Comparison of ENCODE assay signal across 22 mouse cellular contexts in the genomic region with DNA sequence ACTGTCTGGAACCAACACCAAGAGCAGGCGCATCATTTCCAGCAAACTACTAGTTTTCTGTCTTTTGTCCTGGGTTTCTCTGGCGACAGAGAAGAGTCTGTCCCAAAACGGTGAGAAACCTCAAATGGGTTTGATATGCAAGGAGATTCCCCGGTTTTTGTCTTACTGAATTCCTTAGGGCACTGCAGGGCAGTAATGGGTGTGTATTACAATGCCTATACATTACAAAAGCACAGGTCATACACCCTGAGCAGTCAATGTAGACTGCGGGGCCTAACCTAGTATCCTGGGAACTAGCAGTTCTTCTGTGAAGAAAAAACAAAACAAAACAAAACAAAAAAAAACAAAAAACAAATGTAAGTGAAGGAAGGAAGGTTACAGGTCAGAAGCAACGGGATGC.
A peak's percentile ranks its signal among the peaks of the same experiment; 100 is the strongest.
DNase-seq lines count a peak whose midpoint lies in the region; ATAC-seq and TF ChIP-seq lines count a peak whose summit lies in the region.
"Had no signal": no experiment of that assay in that cellular context is flagged by ENCODE, and none has a peak within 500 bp of the region (broad histone marks: within the 10 kb centered on the region; RNA-seq: fewer than 3 reads in every experiment).

No protein-coding gene starts in this region.

- in situ Hi-C loops in ES-E14 (cut with MboI; ENCODE audit: low sequenced_read_pairs in 2 of 2, unreplicated experiment in 2 of 2) = no loop called here

- no peaks in the 10 kb centered on the region for H3K9me3 ChIP-seq in hindbrain, embryonic 10.5 days
- no peaks in the 10 kb centered on the region for H3K9me3 ChIP-seq in hindbrain, embryonic 16.5 days (ENCODE audit: control insufficient read depth, low read length)
- H3K9me3 ChIP-seq in ES-E14 (ENCODE audit: control insufficient read depth, insufficient read depth, low read depth, low read length) = no peaks in the 10 kb centered on the region

- H3K4me1 ChIP-seq in hindbrain, embryonic 10.5 days (replicated peaks) = peaks cover 32% of the 10 kb centered on the region
- peaks cover 19% of the 10 kb centered on the region for H3K4me1 ChIP-seq in hindbrain, embryonic 16.5 days (ENCODE audit: control insufficient read depth, insufficient read depth, low read depth, low read length)
- H3K4me1 ChIP-seq in ES-E14 (ENCODE audit: control insufficient read depth in 2 of 2, insufficient read depth in 2 of 2, low read length in 2 of 2, poor library complexity in 1 of 2) = no peaks in the 10 kb centered on the region

- TF ChIP-seq CTCF in layer of hippocampus, adult 2 months (conservative IDR thresholded peaks at IDR 0.05) = no peak

- WGBS in hindbrain, embryonic 10.5 days = 55% methylated on average over 6 of the region's 6 CpGs
- 59% methylated on average over 6 of the region's 6 CpGs for WGBS in hindbrain, embryonic 16.5 days

- intact Hi-C loops in heart, postnatal 14 days (cut with DNase I) = no loop called here

- DNase-seq in hindbrain, embryonic 10.5 days (ENCODE audit: low spot score) = no peak
- no peak for DNase-seq in layer of hippocampus, adult 2 months (ENCODE audit: low spot score in 2 of 2)
- no peak for DNase-seq in layer of hippocampus, postnatal 10 days (ENCODE audit: low spot score in 2 of 2)
- DNase-seq in ES-E14 (ENCODE audit: low read depth, low spot score) (peak; percentile 35), ZHBTc4 (ENCODE audit: low read depth, low spot score) (peak; percentile 85)
- no peak for DNase-seq in left cerebral cortex, adult 9 months (ENCODE audit: low spot score in 2 of 2)
- no peak for DNase-seq in heart, postnatal 14 days
- DNase-seq: adrenal gland, adult 2 months; adrenal gland, adult 8-10 months; adrenal gland, postnatal 10 days; adrenal gland, postnatal 14 days; adrenal gland, postnatal 25 days; adrenal gland, postnatal 36 days; B cell, adult 2 months; cerebellum, adult 11 months; cerebellum, adult 11-12 months; cerebellum, adult 18-20 months had no signal

- H3K4me3 ChIP-seq in hindbrain, embryonic 10.5 days = no peak overlapping the region
- H3K4me3 ChIP-seq in hindbrain, embryonic 16.5 days (ENCODE audit: low read length) = no peak overlapping the region
- H3K4me3 ChIP-seq in layer of hippocampus, adult 2 months = no peak overlapping the region
- H3K4me3 ChIP-seq in ES-E14 (ENCODE audit: insufficient read depth in 1 of 2, low read depth in 1 of 2, low read length in 2 of 2, poor library complexity in 1 of 2, severe bottlenecking in 1 of 2) = no peak overlapping the region

- no peaks in the 10 kb centered on the region for H3K36me3 ChIP-seq in hindbrain, embryonic 10.5 days
- no peaks in the 10 kb centered on the region for H3K36me3 ChIP-seq in hindbrain, embryonic 16.5 days (ENCODE audit: control insufficient read depth, insufficient read depth, low read length)
- no peaks in the 10 kb centered on the region for H3K36me3 ChIP-seq in ES-E14 (ENCODE audit: control insufficient read depth, insufficient read depth, low read length, poor library complexity, severe bottlenecking)
- H3K36me3 ChIP-seq: G1E had no signal

- no peak overlapping the region for H3K4me2 ChIP-seq in hindbrain, embryonic 16.5 days (ENCODE audit: low read length)

- no peak for ATAC-seq in hindbrain, embryonic 16.5 days
- ATAC-seq: activated CD4-positive, CD25-positive, alpha-beta regulatory T cell, adult 4 months; CD4-positive, CD25-positive, alpha-beta regulatory T cell, adult 4 months; Patski had no signal

- 0 out of 2 replicates have a peak overlapping the region, but pooled peaks have one; percentile 16 for H3K27ac ChIP-seq in hindbrain, embryonic 10.5 days
- H3K27ac ChIP-seq in hindbrain, embryonic 16.5 days (ENCODE audit: low read depth, low read length) = no peak overlapping the region
- peak overlapping the region; percentile 74 for H3K27ac ChIP-seq in layer of hippocampus, adult 2 months
- H3K27ac ChIP-seq in ES-E14 (ENCODE audit: insufficient read depth, low read depth, low read length, poor library complexity, severe bottlenecking) = no peak overlapping the region

- H3K27me3 ChIP-seq in hindbrain, embryonic 10.5 days (ENCODE audit: insufficient read depth, poor library complexity, severe bottlenecking) = peaks cover 58% of the 10 kb centered on the region
- H3K27me3 ChIP-seq in hindbrain, embryonic 16.5 days (replicated peaks; ENCODE audit: control insufficient read depth, insufficient read depth, low read length) = peaks cover 2% of the 10 kb centered on the region; the same call in 1 of the 2 replicates
- H3K27me3 ChIP-seq: Patski had no signal

- no peak overlapping the region for H3K9ac ChIP-seq in hindbrain, embryonic 16.5 days (ENCODE audit: low read depth, low read length)
- H3K9ac ChIP-seq in ES-E14 (ENCODE audit: insufficient read depth, low read depth, low read length, poor library complexity, severe bottlenecking) = no peak overlapping the region

TF ChIP-seq in ES-E14, 5 proteins besides CTCF, POLR2A, EP300 and RAD21:
- no peak for TF ChIP-seq ZNF384 (IDR thresholded peaks at IDR 0.05; ENCODE audit: low read depth, low read length)
- TF ChIP-seq ZC3H11A (IDR thresholded peaks at IDR 0.05; ENCODE audit: borderline replicate concordance, low read depth, low read length) = no peak
- TF ChIP-seq CHD2 (IDR thresholded peaks at IDR 0.05; ENCODE audit: low read depth, low read length) = no peak

Comparison
In these comparisons a context has a peak if more than half of its experiments do, and no peak if none do; other contexts are left out.
1. H3K27ac ChIP-seq: peak in hindbrain, embryonic 10.5 days (single experiment) and layer of hippocampus, adult 2 months (single experiment); none in hindbrain, embryonic 16.5 days (single experiment) and ES-E14 (single experiment).
2. DNase-seq: peak in ES-E14 (single experiment) and ZHBTc4 (single experiment); none in hindbrain, embryonic 10.5 days (single experiment), layer of hippocampus, adult 2 months (0 of 2), layer of hippocampus, postnatal 10 days (0 of 2), left cerebral cortex, adult 9 months (0 of 2) and heart, postnatal 14 days (0 of 2).